Mouse (Mus musculus): ENCODE data around the gene Pnkd. TPM values are rescaled to one million over a fixed set of nuclear protein-coding genes. Genes with fewer than 3 reads are reported as not detected.

Gene Pnkd
- polyA plus RNA-seq, 1 experiment, result not detected

- peak overlapping the region; percentile 42 for H3K4me3 ChIP-seq (ENCODE audit: insufficient read depth, low read depth, low read length)
- H3K27ac ChIP-seq (ENCODE audit: insufficient read depth, low read depth, low read length), result no peak overlapping the region
- TF ChIP-seq POLR2A (IDR thresholded peaks at IDR 0.05; ENCODE audit: insufficient read depth, low read depth, low read length) (no peak), CTCF (IDR thresholded peaks at IDR 0.05; ENCODE audit: insufficient read depth, low read depth, low read length) (no peak)
- H3K4me1 ChIP-seq (ENCODE audit: control insufficient read depth, insufficient read depth, low read length), result peaks cover 10% of the 10 kb centered on the region
- 19% methylated on average over 34 of the region's 34 CpGs for WGBS
Measured at GRCm38 (mm10) chr1:74367886-74368645, 83.3 kb downstream of the Pnkd start.

DNA sequence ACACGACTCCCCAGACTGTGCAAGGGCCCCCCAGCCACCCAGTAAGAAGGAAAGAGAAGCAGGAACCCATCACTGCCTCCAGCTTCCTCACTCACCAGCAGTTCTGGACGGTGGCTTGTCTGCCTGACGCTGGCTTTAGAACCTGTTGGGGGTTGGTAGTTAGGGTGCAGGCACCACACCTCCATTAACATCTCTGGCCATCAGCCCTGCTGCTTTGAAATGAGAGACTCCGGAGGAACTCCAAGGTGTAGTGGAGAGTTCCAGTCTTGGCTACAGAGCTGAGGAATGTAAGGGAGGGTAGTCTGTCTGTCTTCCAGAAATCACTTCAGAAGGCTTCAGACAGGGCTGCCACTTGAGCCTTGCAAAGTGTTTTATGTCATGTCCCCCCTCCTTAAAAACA is 85.3 kb downstream of the Pnkd start:
- TF ChIP-seq POLR2A (IDR thresholded peaks at IDR 0.05; ENCODE audit: insufficient read depth, low read depth, low read length), result no peak
- no peak for TF ChIP-seq CTCF (IDR thresholded peaks at IDR 0.05; ENCODE audit: insufficient read depth, low read depth, low read length)
- Histone ChIP-seq H3K4me3 (ENCODE audit: insufficient read depth, low read depth, low read length) (no peak overlapping the region), H3K27ac (ENCODE audit: insufficient read depth, low read depth, low read length) (no peak overlapping the region), H3K4me1 (ENCODE audit: control insufficient read depth, insufficient read depth, low read length) (peaks cover 10% of the 10 kb centered on the region)
- WGBS, result 73% methylated on average over 4 of the region's 4 CpGs

DNA sequence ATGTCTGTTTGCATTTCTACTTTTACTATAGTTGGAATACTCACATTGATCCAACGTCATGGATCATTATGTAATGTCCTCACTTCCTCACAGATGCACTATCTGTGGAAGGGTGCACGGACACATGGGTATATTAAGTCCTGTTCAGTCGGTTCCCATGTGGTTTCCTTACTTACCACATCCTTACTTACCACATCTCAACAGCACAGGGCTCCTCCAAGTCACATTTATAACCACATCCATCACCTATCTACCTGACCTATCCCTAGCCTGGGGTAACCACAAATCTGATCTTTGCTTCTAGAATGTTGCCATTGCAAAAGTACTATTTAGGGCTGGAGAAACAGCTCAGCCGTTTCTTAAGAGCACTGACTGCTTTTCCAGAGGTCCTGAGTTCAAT is 88.6 kb downstream of the Pnkd start:
- Histone ChIP-seq H3K4me3 (ENCODE audit: insufficient read depth, low read depth, low read length) (no peak overlapping the region), H3K4me1 (ENCODE audit: control insufficient read depth, insufficient read depth, low read length) (peaks cover 15% of the 10 kb centered on the region), H3K27ac (ENCODE audit: insufficient read depth, low read depth, low read length) (no peak overlapping the region)
- TF ChIP-seq CTCF (IDR thresholded peaks at IDR 0.05; ENCODE audit: insufficient read depth, low read depth, low read length), result no peak
- TF ChIP-seq POLR2A (IDR thresholded peaks at IDR 0.05; ENCODE audit: insufficient read depth, low read depth, low read length), result no peak
- 73% methylated on average over 4 of the region's 4 CpGs for WGBS

GRCm38 (mm10) chr1:74374980-74375379 is 90.2 kb downstream of the Pnkd start, which contains the start of gene Slc11a1:
Gene Slc11a1 (plus strand): TSS chr1:74375195.
- no peak for TF ChIP-seq POLR2A (IDR thresholded peaks at IDR 0.05; ENCODE audit: insufficient read depth, low read depth, low read length)
- TF ChIP-seq CTCF (IDR thresholded peaks at IDR 0.05; ENCODE audit: insufficient read depth, low read depth, low read length), result no peak
- peaks cover 13% of the 10 kb centered on the region for H3K4me1 ChIP-seq (ENCODE audit: control insufficient read depth, insufficient read depth, low read length)
- no peak within 1 kb of the TSS for H3K27ac ChIP-seq (ENCODE audit: insufficient read depth, low read depth, low read length)
- 85% methylated on average over 8 of the region's 8 CpGs for WGBS
- H3K4me3 ChIP-seq (ENCODE audit: insufficient read depth, low read depth, low read length), result no peak within 1 kb of the TSS

DNA sequence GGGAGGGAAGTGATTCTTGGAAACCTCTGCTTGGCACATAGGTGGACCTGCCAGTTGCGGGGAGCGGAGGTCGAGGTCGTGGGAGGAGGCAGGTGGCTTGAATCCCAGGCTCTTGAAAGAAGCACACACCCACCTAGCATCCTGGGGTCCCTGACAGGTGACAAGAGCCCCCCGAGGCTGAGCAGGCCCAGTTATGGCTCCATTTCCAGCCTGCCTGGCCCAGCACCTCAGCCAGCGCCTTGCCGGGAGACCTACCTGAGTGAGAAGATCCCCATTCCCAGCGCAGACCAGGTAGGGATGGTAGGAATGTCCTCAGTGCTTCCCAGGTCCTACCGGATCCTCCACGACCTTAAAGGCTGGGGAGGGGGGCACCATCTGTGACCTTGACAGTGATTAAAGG is 90.8 kb downstream of the Pnkd start:
- Histone ChIP-seq H3K4me1 (ENCODE audit: control insufficient read depth, insufficient read depth, low read length) (peaks cover 13% of the 10 kb centered on the region), H3K27ac (ENCODE audit: insufficient read depth, low read depth, low read length) (no peak overlapping the region), H3K4me3 (ENCODE audit: insufficient read depth, low read depth, low read length) (no peak overlapping the region)
- TF ChIP-seq POLR2A (IDR thresholded peaks at IDR 0.05; ENCODE audit: insufficient read depth, low read depth, low read length) (no peak), CTCF (IDR thresholded peaks at IDR 0.05; ENCODE audit: insufficient read depth, low read depth, low read length) (no peak)
- 78% methylated on average over 10 of the region's 10 CpGs for WGBS

- no peak overlapping the region for H3K27ac ChIP-seq (ENCODE audit: insufficient read depth, low read depth, low read length)
- TF ChIP-seq POLR2A (IDR thresholded peaks at IDR 0.05; ENCODE audit: insufficient read depth, low read depth, low read length), result no peak
- TF ChIP-seq CTCF (IDR thresholded peaks at IDR 0.05; ENCODE audit: insufficient read depth, low read depth, low read length), result no peak
- H3K4me3 ChIP-seq (ENCODE audit: insufficient read depth, low read depth, low read length), result no peak overlapping the region
- WGBS, result 75% methylated on average over 4 of the region's 4 CpGs
- H3K4me1 ChIP-seq (ENCODE audit: control insufficient read depth, insufficient read depth, low read length), result peaks cover 13% of the 10 kb centered on the region
Measured at GRCm38 (mm10) chr1:74376396-74376795, 91.7 kb downstream of the Pnkd start.

DNA sequence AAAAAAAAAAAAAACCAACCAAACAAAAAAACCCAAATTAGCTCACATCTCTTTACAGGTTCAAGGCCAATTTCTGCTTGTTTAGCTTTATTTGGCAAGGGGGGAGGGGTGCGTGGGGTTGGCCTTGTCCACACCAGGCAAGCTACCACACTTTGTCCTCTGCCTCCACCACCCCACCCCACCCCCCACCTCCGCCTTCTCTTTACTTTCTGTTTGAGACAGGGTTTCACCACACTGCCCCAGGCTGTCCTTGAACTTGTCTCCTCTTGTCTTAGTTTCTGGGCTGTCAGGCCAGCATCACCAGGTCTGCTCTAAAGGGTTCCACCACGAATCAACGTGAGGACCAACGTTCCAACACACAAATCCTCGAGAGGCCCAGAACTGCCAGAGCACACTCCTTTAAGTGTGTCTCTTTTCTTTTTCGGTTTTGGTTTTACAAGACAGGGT is 94.4 kb downstream of the Pnkd start:
- TF ChIP-seq POLR2A (IDR thresholded peaks at IDR 0.05; ENCODE audit: insufficient read depth, low read depth, low read length) (no peak), CTCF (IDR thresholded peaks at IDR 0.05; ENCODE audit: insufficient read depth, low read depth, low read length) (no peak)
- H3K27ac ChIP-seq (ENCODE audit: insufficient read depth, low read depth, low read length), result no peak overlapping the region
- 87% methylated on average over 7 of the region's 7 CpGs for WGBS

GRCm38 (mm10) chr1:74380484-74380883 is 95.8 kb downstream of the Pnkd start:
- Histone ChIP-seq H3K27ac (ENCODE audit: insufficient read depth, low read depth, low read length) (no peak overlapping the region), H3K4me3 (ENCODE audit: insufficient read depth, low read depth, low read length) (no peak overlapping the region), H3K4me1 (ENCODE audit: control insufficient read depth, insufficient read depth, low read length) (peaks cover 10% of the 10 kb centered on the region)
- WGBS, result 90% methylated on average over 5 of the region's 5 CpGs
- TF ChIP-seq CTCF (IDR thresholded peaks at IDR 0.05; ENCODE audit: insufficient read depth, low read depth, low read length), result no peak

More for the DNA sequence above, 94.4 kb downstream of the Pnkd start:
- no peak overlapping the region for H3K4me3 ChIP-seq (ENCODE audit: insufficient read depth, low read depth, low read length)
- H3K4me1 ChIP-seq (ENCODE audit: control insufficient read depth, insufficient read depth, low read length), result peaks cover 13% of the 10 kb centered on the region

DNA sequence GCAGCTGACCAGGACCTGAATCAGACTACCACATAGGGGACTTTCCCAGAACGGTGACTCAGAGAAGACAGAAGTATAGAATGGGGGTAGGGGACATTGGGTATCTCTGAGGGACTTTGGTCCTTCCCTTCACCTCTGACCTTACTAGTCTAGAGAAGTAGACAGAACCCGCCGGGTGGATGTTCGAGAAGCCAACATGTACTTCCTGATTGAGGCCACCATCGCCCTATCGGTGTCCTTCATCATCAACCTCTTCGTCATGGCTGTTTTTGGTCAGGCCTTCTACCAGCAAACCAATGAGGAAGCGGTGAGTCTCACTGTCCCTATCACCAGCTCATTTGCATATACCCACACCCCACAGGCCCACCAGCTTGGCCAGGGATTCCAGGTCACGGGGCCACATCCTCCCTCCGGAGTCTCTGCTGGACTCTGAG is 96.9 kb downstream of the Pnkd start:
- no peak overlapping the region for H3K27ac ChIP-seq (ENCODE audit: insufficient read depth, low read depth, low read length)
- no peak for TF ChIP-seq CTCF (IDR thresholded peaks at IDR 0.05; ENCODE audit: insufficient read depth, low read depth, low read length)
- TF ChIP-seq POLR2A (IDR thresholded peaks at IDR 0.05; ENCODE audit: insufficient read depth, low read depth, low read length), result no peak
- peaks cover 3% of the 10 kb centered on the region for H3K4me1 ChIP-seq (ENCODE audit: control insufficient read depth, insufficient read depth, low read length)
- WGBS, result 95% methylated on average over 10 of the region's 10 CpGs
- H3K4me3 ChIP-seq (ENCODE audit: insufficient read depth, low read depth, low read length), result no peak overlapping the region
